ENCODE assay signal across 8 mouse cellular contexts in the genomic region with DNA sequence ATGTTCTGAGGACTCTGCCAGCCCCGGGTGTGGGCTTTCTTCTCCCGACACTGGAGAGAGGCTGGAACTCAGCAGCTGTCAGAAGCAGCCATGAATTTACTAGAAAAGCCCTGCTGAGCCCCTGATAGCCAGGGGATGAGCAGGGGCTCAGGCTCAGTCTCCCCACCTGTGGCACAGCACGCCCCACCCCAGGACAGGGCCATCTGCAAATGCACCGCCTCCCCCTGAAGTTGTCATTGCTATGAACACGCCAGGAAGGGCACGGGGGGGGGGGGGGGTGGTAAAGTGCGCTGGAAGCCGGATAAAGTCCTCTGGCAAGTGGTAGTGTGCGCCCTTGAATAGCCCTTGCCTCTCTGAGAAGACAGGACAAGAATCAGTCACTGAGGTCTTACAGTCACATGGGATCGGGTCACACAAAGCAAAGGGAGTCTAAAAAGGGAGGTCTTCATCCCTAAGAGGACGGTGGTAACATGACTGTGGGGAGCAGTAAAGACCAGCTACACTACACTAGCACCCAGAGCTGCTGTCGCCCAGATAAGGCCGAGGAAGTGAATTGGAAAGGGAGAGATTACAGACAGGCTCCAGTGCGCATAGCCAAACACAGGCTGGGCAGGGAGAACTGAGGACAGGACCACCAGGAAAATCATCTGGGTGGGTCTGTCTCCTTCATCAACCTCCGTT.
A peak's percentile ranks its signal among the peaks of the same experiment; 100 is the strongest.
DNase-seq lines count a peak whose midpoint lies in the region; ATAC-seq lines count a peak whose summit lies in the region.

No protein-coding gene starts in this region.

- no peaks in the 10 kb centered on the region for H3K27me3 ChIP-seq in kidney, embryonic 14.5 days (ENCODE audit: control insufficient read depth, insufficient read depth, low read length)
- H3K27me3 ChIP-seq in hindbrain, embryonic 12.5 days: no peaks in the 10 kb centered on the region; the same call in 1 of the 2 replicates
- H3K27me3 ChIP-seq in midbrain, embryonic 16.5 days (ENCODE audit: control insufficient read depth, insufficient read depth, low read depth, low read length): no peaks in the 10 kb centered on the region

- H3K9ac ChIP-seq in kidney, embryonic 14.5 days (ENCODE audit: low read depth, low read length): no peak overlapping the region
- H3K9ac ChIP-seq in hindbrain, embryonic 12.5 days: no peak overlapping the region
- peak overlapping the region; percentile 45 for H3K9ac ChIP-seq in midbrain, embryonic 16.5 days (ENCODE audit: low read depth, low read length)

- no peaks in the 10 kb centered on the region for H3K36me3 ChIP-seq in kidney, embryonic 14.5 days (ENCODE audit: control insufficient read depth, insufficient read depth, low read length)
- H3K36me3 ChIP-seq in hindbrain, embryonic 12.5 days: no peaks in the 10 kb centered on the region
- H3K36me3 ChIP-seq in midbrain, embryonic 16.5 days (ENCODE audit: control insufficient read depth, insufficient read depth, low read length): no peaks in the 10 kb centered on the region

- WGBS in kidney, embryonic 14.5 days: 31% methylated on average over 15 of the region's 15 CpGs
- WGBS in hindbrain, embryonic 12.5 days: 38% methylated on average over 15 of the region's 15 CpGs
- 28% methylated on average over 13 of the region's 15 CpGs for WGBS in midbrain, embryonic 16.5 days

- H3K9me3 ChIP-seq in kidney, embryonic 14.5 days (ENCODE audit: control insufficient read depth, low read length): no peaks in the 10 kb centered on the region
- no peaks in the 10 kb centered on the region for H3K9me3 ChIP-seq in hindbrain, embryonic 12.5 days (replicated peaks)
- no peaks in the 10 kb centered on the region for H3K9me3 ChIP-seq in midbrain, embryonic 16.5 days (replicated peaks; ENCODE audit: control insufficient read depth, low read length, poor library complexity, severe bottlenecking)

- H3K27ac ChIP-seq in kidney, embryonic 14.5 days (ENCODE audit: low read depth, low read length): no peak overlapping the region
- H3K27ac ChIP-seq in hindbrain, embryonic 12.5 days: no peak overlapping the region
- H3K27ac ChIP-seq in midbrain, embryonic 16.5 days (ENCODE audit: low read length): 0 out of 2 replicates have a peak overlapping the region, but pooled peaks have one; percentile 24

- H3K4me2 ChIP-seq in kidney, embryonic 14.5 days (replicated peaks; ENCODE audit: low read depth, low read length): peak overlapping the region; percentile 8; the same call in 1 of the 2 replicates
- peak overlapping the region; percentile 30 for H3K4me2 ChIP-seq in hindbrain, embryonic 12.5 days (replicated peaks)
- peak overlapping the region; percentile 40 for H3K4me2 ChIP-seq in midbrain, embryonic 16.5 days (ENCODE audit: low read length)

- peak; percentile 28; the same call in 1 of the 2 replicates for ATAC-seq in kidney, embryonic 14.5 days (ENCODE audit: low FRiP score, low TSS enrichment)
- no peak for ATAC-seq in hindbrain, embryonic 12.5 days (ENCODE audit: low FRiP score)
- ATAC-seq in midbrain, embryonic 16.5 days: peak; percentile 29; the same call in 1 of the 2 replicates

- DNase-seq in kidney, adult 8-10 months: no peak
- peak; percentile 30 for DNase-seq in ZHBTc4 (ENCODE audit: low read depth, low spot score)
- DNase-seq in adipocyte (ENCODE audit: low spot score): no peak
- DNase-seq in gastrocnemius, adult 18-20 months (ENCODE audit: low spot score): no peak
- no peak for DNase-seq in layer of hippocampus, adult 11-12 months (ENCODE audit: low spot score)

- no peak overlapping the region for H3K4me3 ChIP-seq in kidney, embryonic 14.5 days (ENCODE audit: low read length)
- H3K4me3 ChIP-seq in hindbrain, embryonic 12.5 days: no peak overlapping the region
- peak overlapping the region; percentile 4; the same call in 1 of the 2 replicates for H3K4me3 ChIP-seq in midbrain, embryonic 16.5 days (ENCODE audit: low read depth, low read length)

- H3K4me1 ChIP-seq in kidney, embryonic 14.5 days (ENCODE audit: control insufficient read depth, insufficient read depth, low read length): peaks cover 12% of the 10 kb centered on the region
- peaks cover 26% of the 10 kb centered on the region for H3K4me1 ChIP-seq in hindbrain, embryonic 12.5 days
- peaks cover 14% of the 10 kb centered on the region for H3K4me1 ChIP-seq in midbrain, embryonic 16.5 days (ENCODE audit: control insufficient read depth, insufficient read depth, low read length)
